Mouse (Mus musculus): ENCODE measurements around the gene Kifc3.

The Kifc3 gene

GRCm38 (mm10) chr8:95154654-95155053 is 48.0 kb downstream of the Kifc3 start:
- peak; percentile 13 for DNase-seq

DNA sequence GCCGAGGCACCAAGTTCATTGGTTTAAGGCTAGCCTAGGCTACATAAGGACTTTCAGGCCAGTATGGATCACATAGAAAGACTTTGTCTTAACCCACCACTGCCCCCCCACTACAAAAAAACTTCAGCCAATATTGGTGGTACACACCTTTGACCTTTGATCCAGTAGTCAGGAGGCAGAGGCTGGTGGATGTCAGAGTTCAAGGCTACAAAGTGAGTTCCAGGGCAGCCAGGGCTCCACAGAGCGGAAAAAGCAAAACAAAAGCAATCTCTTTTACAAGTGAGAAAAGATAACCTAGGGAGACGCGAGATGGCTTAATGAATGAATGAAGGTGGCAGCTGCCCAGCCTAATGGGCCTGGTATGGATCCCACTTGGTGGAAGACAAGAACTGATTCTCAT is 48.6 kb downstream of the Kifc3 start:
- DNase-seq, result no peak

GRCm38 (mm10) chr8:95150608-95151007 is 52.0 kb downstream of the Kifc3 start:
- DNase-seq, result no peak

DNA sequence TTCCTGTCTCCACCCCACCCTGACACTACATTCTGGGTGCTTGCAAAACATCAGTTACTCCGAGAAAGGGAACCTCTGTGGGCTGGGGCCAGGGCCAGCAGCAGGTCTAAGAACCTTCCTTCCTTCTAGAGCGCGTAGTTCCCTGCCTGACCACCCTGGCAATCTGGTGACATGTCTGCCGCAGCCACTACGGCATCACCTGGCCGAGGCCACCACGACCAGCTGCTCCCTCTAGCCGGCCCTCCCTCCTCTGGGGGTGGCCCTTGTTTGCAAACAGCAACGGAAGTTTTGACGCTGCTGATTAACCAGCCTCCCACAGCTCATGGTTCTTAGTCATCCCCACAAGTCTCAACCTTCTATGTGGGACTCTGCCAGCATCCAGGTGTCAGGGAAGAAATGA is 53.2 kb downstream of the Kifc3 start:
- no peak for DNase-seq

DNA sequence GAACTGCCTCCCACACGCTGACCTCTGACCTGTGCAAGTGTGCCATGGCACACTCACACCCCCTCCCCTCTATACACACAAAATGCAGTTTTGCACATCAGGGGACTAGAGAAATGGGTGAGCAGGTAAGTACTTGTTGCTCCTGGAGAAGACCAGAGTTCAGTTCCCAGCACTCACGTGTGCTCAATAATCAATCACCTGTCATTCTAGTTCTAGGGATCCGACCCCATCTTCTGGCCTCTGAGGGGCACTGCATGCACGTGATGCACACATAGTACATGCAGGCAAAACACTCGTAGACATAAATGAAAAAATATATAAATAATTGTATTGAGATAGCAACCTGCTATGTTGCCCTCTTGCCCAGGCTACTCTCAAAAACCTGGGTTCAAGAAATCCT is 55.8 kb downstream of the Kifc3 start:
- no peak for DNase-seq

DNA sequence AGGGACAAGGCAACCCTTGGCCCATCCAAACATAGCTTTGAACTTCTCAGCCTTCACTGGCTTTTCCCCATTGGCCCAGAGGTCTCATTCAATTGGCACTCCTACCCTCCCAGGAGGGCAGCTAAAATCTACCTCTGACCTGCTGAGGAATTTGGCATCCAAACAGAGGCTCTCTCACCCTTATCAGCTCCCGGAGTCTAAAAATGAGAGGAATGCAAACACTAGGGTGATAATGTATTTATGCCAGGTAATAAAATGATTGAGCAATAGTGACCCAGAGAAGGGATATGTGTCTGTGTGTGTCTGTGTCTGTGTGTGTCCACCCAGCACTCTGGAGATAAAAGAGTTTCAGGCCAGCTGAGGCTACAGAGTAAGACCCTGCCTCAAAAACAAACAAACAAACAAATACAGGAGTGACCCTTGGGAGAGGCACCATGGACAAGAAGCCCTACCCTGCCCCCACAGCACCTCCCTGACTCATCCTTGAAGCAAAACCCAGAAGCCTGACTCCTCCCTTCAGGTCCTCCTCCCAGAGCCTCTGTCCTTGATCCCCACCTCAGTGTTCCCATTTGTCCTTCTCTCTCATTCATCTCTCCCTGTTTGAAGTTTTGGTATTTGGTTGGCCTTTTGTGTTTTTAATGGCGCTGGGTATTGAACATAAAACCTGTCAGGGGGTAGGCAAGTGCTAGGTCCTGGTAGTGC is 56.4 kb downstream of the Kifc3 start:
- DNase-seq, result no peak

GRCm38 (mm10) chr8:95144631-95145015 is 58.0 kb downstream of the Kifc3 start:
- DNase-seq, result no peak

DNA sequence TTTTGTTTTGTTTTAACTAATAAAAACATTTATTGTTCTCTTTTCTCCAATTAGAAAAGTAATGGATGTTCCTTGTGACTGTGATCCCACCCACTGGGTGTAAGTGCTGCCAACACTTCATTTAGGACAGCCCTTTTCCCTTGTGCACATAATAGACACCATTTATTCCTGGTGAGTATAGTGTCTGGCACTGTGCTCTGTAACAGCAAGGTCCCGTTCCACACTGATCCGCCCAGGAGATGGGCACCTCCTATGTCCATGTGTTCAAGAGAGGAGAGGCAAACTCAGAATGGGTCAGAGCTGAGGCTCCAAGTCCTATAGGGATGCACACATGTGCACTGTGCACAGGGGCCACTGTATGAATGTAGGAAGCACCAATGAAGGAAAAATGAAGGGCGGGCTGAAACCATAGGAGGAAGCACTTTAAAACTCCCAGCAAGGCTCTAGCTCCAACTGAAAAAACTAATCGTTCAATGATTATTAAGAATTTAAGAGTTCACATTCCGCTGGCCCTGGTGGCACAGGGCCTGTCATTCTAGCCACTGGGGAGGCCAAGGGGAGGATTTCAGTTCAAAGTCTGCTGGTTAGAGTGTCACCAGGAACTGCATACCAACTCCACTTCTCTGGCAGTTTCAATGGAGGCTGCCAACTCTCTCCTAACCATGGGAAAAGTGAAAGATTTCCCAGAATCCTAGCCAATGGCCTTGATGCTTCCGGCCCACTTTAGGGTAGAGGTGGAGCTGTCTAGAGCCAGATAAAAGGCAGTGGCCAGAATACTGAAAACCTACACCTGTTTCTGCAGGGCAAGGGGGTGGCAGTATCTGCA is 58.6 kb downstream of the Kifc3 start:
- no peak for DNase-seq

- peak; percentile 42 for DNase-seq
Measured at GRCm38 (mm10) chr8:95142985-95143804, 59.4 kb downstream of the Kifc3 start.

DNA sequence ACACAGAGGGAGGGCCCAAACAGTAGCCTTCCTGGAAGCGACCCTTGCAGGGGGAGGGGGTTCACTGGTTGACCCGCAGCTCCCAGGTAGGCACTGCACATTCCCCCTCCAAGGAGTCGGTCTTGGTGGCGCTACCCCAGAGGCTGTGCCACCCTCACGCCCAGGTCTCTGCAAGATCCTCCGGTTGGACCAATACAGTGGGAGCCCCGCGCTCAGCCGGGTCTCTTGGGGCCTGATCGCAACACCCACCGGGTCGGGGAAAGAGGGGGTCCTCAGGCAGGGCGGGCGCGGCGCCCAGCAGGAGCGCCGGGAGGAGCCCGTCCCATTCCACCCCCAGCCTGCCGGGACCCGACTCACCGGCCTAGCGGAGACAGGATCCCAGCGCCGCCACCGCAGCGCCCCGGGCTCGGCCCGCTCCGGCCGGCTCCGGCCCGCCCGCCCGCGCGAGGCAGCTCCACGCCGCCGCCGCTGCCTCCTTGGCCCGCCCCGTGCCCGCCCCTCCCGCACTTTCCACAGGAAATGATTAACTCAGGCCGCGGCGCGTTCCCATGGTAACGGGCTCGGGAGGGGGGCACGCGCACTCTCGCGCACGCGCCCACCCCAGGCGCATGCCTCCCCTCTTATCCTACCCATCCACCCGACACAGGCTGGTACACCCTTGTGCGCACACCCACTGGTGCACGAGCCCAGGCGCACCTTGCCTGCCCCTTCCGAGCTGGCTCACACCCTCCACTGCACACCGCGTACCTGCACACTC is 60.4 kb downstream of the Kifc3 start:
- DNase-seq, result peak; percentile 89

DNA sequence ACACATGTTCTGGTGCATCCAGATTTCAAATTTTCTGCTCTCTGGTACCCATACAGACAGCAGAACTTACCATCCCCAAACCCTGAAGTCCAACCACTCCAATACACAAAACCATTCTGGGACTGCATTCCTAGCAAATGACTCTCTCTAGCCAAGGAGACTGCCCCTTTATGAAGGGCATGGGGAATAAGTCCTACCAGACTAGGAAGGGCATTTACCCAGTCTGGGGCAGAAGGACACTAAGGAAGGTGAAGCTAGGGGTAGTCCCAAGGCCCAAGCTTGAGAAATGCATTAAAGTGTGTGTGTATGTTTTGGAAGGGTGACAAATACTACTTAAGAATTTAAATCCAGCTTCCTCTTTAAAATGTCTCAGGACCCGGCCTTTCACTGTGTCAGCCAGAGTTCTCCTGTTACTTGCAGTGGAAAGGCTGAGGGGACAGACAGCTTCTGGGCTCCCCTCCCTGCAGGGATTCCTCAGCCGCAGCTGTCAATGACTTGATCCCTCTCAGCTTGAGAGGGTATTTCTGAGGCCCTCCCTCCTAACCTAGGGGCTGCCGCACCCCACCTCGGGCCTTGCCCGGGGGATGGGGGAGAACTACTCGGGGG is 61.0 kb downstream of the Kifc3 start:
- no peak for DNase-seq

- DNase-seq, result peak; percentile 35
Measured at GRCm38 (mm10) chr8:95141026-95141425, 61.6 kb downstream of the Kifc3 start.

DNA sequence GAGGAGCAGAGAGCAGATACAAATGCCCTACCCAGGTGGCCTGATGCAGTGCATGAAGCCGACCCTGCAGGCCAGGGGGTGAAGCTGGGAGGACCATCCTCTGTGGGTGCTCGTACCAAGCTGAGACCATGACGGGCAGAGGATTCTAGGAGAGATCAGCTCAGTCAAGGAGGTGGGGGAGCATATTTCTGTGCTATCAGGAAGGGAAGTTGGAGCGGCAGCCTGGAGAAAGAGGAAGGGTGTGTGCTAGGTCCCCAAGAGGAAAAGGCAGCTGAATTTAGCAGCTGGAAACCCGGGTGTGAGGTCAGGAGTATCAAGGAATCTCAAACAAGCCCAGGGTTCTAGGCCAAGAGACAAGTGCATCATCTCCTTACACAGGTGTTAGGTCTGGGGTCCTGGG is 62.1 kb downstream of the Kifc3 start:
- no peak for DNase-seq

- no peak for DNase-seq
Measured at GRCm38 (mm10) chr8:95139051-95139365, 63.6 kb downstream of the Kifc3 start.

DNA sequence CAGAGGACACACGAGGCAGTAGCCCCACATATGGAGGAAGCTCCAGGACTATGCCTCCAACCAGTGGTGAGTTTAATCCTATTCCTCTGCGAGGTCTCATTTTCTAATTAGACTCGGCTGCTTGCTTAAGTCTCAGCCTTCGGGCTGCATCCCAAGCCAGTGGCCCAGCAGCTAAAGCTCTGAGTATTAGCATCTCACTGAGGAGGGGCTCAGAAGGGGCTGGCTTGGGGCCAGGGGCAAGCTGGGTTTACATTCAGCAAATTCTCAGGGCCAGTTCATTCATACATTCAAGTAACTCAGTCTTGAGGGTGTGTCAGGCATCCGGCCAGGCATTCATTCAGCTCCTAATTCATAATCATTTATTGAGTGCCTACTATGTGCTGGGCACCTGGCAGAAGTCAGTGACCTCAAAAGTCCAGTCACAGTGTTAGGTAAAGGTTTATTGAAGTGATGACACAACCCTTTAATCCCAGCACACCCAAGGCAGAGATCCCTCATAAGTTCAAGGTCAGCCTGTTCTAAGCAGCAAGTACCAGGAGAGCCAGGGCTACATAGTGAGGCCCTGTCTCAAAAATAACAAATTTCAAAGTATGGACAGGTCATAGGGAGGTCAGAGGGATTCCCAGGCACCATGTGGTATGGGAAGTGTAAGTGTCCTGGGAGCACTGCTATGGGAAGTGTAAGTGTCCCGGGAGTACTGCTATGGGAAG is 64.1 kb downstream of the Kifc3 start:
- DNase-seq, result no peak

DNA sequence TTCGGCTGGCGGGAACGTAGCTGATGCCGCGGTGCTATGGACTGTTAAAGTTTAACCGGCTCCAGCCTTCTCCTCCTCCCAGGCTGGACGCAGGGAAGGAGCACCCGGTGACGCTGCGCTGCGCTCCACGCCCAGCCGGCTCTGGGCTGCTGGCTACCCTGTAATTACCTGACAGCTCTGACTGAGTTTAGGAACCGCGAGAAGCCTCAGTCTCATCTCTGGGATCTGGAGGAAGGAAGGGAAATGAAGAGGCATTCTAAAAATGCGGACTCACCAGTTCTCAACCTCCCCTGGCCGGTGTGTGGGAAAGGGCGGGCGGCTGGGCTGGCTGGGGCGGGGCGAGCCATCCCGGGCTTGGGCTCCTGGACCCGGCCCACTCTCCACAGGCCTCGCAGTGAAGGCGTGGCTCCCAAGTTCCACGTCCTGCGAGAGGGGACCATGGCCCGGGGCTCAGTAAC is 64.9 kb downstream of the Kifc3 start:
- DNase-seq, result no peak

GRCm38 (mm10) chr8:95137201-95137600 is 65.4 kb downstream of the Kifc3 start:
- DNase-seq, result no peak

- no peak for DNase-seq
Measured at GRCm38 (mm10) chr8:95136218-95136617, 66.4 kb downstream of the Kifc3 start.

GRCm38 (mm10) chr8:95135242-95135641 is 67.4 kb downstream of the Kifc3 start:
- DNase-seq, result no peak

DNA sequence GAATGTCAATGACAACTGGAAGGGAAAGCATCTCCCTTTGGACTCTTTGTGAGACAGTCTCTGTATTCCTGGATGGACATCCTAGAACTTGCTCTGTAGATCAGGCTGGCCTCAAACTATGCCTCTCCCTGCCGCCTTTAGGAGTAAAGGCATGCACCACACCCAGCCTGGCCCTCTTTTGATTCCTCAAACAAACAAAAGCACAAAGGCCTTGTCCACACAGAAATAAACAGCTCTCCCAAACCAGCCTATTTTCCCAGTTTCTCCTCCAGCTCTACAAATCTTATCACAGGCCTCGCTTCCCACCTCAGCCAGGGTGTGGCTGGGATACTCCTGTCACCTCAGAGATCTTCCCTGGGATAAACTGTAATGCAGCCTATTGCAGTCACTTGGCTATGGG is 68.4 kb downstream of the Kifc3 start:
- no peak for DNase-seq

DNA sequence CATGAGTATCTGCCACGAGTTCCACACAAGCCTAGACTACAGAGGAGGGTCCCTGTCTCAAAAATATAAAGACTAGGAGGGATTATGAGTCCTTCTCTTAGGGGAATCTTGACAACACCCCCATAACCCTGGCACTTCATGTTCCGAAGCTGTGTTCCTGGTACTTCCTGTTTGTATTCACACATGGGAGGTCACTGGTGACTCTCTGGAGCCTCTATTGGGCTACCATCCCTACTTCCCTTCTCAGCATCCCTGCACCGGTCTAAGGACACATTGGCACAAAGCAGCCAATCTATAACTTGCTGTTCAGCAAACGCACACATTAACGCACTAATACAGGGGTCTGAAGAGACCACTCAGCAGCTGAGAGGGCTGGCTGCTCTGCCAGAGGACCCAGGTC is 70.6 kb downstream of the Kifc3 start:
- no peak for DNase-seq

Data from thymus, postnatal 14 days (tissue).